Mouse (Mus musculus) intestine, postnatal 0 days (tissue): Measurements from ENCODE around the gene Sf3b3. TPM values are rescaled to one million over a fixed set of nuclear protein-coding genes. Genes with fewer than 3 reads are reported as not detected.

Experiments used
- ATAC-seq: fragments of 200-750 bp; cut with Nextera tagmentation; 2 replicates; pipeline ENCODE4 v1.8.0; 2017; ENCODE audit warnings: mild to moderate bottlenecking, moderate TSS enrichment, moderate library complexity
- H3K27ac ChIP-seq: fragments of 300-500 bp; sonication (generic); 2 replicates; pipeline ENCODE4 v1.5.1; 2014; ENCODE audit warnings: mild to moderate bottlenecking, low read depth, low read length, moderate library complexity
- H3K27me3 ChIP-seq: fragments of 300-500 bp; sonication (generic); replicated peaks from 2 replicates; pipeline ENCODE4 v1.6.1; 2014; ENCODE audit warnings: low read length, mixed read lengths; ENCODE audit not compliant: control insufficient read depth, insufficient read depth
- H3K36me3 ChIP-seq: fragments of 300-500 bp; sonication (generic); 2 replicates; pipeline ENCODE4 v1.6.1; 2014; ENCODE audit warnings: mild to moderate bottlenecking, moderate library complexity; ENCODE audit not compliant: control insufficient read depth, insufficient read depth
- H3K4me1 ChIP-seq: fragments of 300-500 bp; sonication (generic); replicated peaks from 2 replicates; pipeline ENCODE4 v1.6.1; 2014; ENCODE audit warnings: antibody characterized with exemption, low read length, mixed read lengths; ENCODE audit not compliant: control insufficient read depth, insufficient read depth
- H3K4me2 ChIP-seq: fragments of 300-500 bp; sonication (generic); replicated peaks from 2 replicates; pipeline ENCODE4 v1.6.1; 2014; ENCODE audit warnings: low read depth, mild to moderate bottlenecking, moderate library complexity
- H3K4me3 ChIP-seq: fragments of 300-500 bp; sonication (generic); 2 replicates; pipeline ENCODE4 v1.5.1; 2014; ENCODE audit warnings: low read depth, low read length
- H3K9ac ChIP-seq: fragments of 300-500 bp; sonication (generic); 2 replicates; pipeline ENCODE4 v1.6.1; 2014; ENCODE audit warnings: mild to moderate bottlenecking, low read depth, low read length
- H3K9me3 ChIP-seq: fragments of 300-500 bp; sonication (generic); 2 replicates; pipeline ENCODE4 v1.6.1; 2016; ENCODE audit warnings: mixed run types; ENCODE audit not compliant: control insufficient read depth
- CTCF ChIP-seq: sonication (generic); IDR thresholded peaks from 2 replicates; pipeline ENCODE4 v1.5.1; 2016; ENCODE audit warnings: low read depth, mild to moderate bottlenecking, control low read depth, antibody characterized with exemption, moderate library complexity
- WGBS: fragments of 180-500 bp; shearing (Covaris S2); extraction: QIAGEN DNeasy Blood & Tissue Kit; methylation state at CpG from one replicate; pipeline ENCODE4 v1.1.7; 2014; 5-methylcytosine and 5-hydroxymethylcytosine counted together
- polyA plus RNA-seq: library from polyadenylated mRNA; unstranded; fragments of >200 nt; fragmentation: Nextera tagmentation; extraction: Ambion mirVana; gene quantifications from 2 replicates; pipeline ENCODE4 v1.2.1, GENCODE M21; 2015

Gene Sf3b3
- polyA plus RNA-seq = 29.7 and 33.4 TPM in 2 replicates

- peak; percentile 9 for TF ChIP-seq CTCF
- under 1% methylated on average over 53 of the region's 53 CpGs for WGBS
- Histone ChIP-seq H3K27ac (peak within 1 kb of the TSS; percentile 81), H3K27me3 (no peaks in the 10 kb centered on the region), H3K4me2 (peak within 1 kb of the TSS; percentile 79), H3K4me1 (no peaks in the 10 kb centered on the region), H3K36me3 (peaks cover 49% of the 10 kb centered on the region), H3K9me3 (no peaks in the 10 kb centered on the region), H3K9ac (peak within 1 kb of the TSS; percentile 88), H3K4me3 (peak within 1 kb of the TSS; percentile 87)
- peak; percentile 90 for ATAC-seq
Measured at GRCm38 (mm10) chr8:110846405-110847170, at the start of gene Sf3b3, which contains the start of gene Cog4. Sf3b3 (minus strand) TSS chr8:110846787. Cog4 (plus strand) TSS chr8:110846600.

GRCm38 (mm10) chr8:110895812-110896211 lies 49.2 kb upstream of the Sf3b3 start:
- Histone ChIP-seq H3K4me3 (no peak overlapping the region), H3K9ac (no peak overlapping the region), H3K9me3 (no peaks in the 10 kb centered on the region), H3K27ac (no peak overlapping the region), H3K36me3 (peaks cover 17% of the 10 kb centered on the region), H3K4me1 (0 out of 2 replicates have a peak, but pooled peaks cover 2% of the 10 kb centered on the region), H3K4me2 (no peak overlapping the region), H3K27me3 (no peaks in the 10 kb centered on the region)
- ATAC-seq = no peak
- no peak for TF ChIP-seq CTCF
- WGBS = 89% methylated on average over 13 of the region's 13 CpGs

GRCm38 (mm10) chr8:110895254-110895653 lies 48.7 kb upstream of the Sf3b3 start:
- no peaks in the 10 kb centered on the region for H3K9me3 ChIP-seq
- WGBS = 76% methylated on average over 7 of the region's 9 CpGs

GRCm38 (mm10) chr8:110894851-110895250 lies 48.3 kb upstream of the Sf3b3 start:
- no peak for ATAC-seq
- peaks cover 21% of the 10 kb centered on the region for H3K36me3 ChIP-seq
- no peak overlapping the region for H3K9ac ChIP-seq
- no peaks in the 10 kb centered on the region for H3K27me3 ChIP-seq
- H3K27ac ChIP-seq = no peak overlapping the region
- no peak for TF ChIP-seq CTCF
- H3K4me3 ChIP-seq = no peak overlapping the region
- WGBS = 85% methylated on average over 10 of the region's 10 CpGs
- no peaks in the 10 kb centered on the region for H3K4me1 ChIP-seq
- H3K4me2 ChIP-seq = no peak overlapping the region
- H3K9me3 ChIP-seq = no peaks in the 10 kb centered on the region

More at GRCm38 (mm10) chr8:110895254-110895653, 48.7 kb upstream of the Sf3b3 start:
- TF ChIP-seq CTCF = no peak
- Histone ChIP-seq H3K9ac (no peak overlapping the region), H3K4me1 (no peaks in the 10 kb centered on the region), H3K36me3 (peaks cover 17% of the 10 kb centered on the region), H3K4me2 (no peak overlapping the region), H3K27me3 (no peaks in the 10 kb centered on the region), H3K27ac (no peak overlapping the region), H3K4me3 (no peak overlapping the region)
- ATAC-seq = no peak

GRCm38 (mm10) chr8:110892913-110893312 lies 46.3 kb upstream of the Sf3b3 start:
- peaks cover 26% of the 10 kb centered on the region for H3K36me3 ChIP-seq
- H3K4me3 ChIP-seq = no peak overlapping the region
- ATAC-seq = no peak
- H3K9me3 ChIP-seq = no peaks in the 10 kb centered on the region
- WGBS = 86% methylated on average over 2 of the region's 2 CpGs
- no peak overlapping the region for H3K9ac ChIP-seq
- H3K4me2 ChIP-seq = no peak overlapping the region
- H3K27me3 ChIP-seq = no peaks in the 10 kb centered on the region
- no peak for TF ChIP-seq CTCF
- H3K27ac ChIP-seq = no peak overlapping the region
- H3K4me1 ChIP-seq = no peaks in the 10 kb centered on the region

- no peak for TF ChIP-seq CTCF
- no peak overlapping the region for H3K9ac ChIP-seq
- no peak for ATAC-seq
- H3K27me3 ChIP-seq = no peaks in the 10 kb centered on the region
- no peak overlapping the region for H3K27ac ChIP-seq
- no peak overlapping the region for H3K4me3 ChIP-seq
- no peaks in the 10 kb centered on the region for H3K4me1 ChIP-seq
- peaks cover 32% of the 10 kb centered on the region for H3K36me3 ChIP-seq
- WGBS = 91% methylated on average over 7 of the region's 7 CpGs
- H3K9me3 ChIP-seq = no peaks in the 10 kb centered on the region
- H3K4me2 ChIP-seq = no peak overlapping the region
Measured at GRCm38 (mm10) chr8:110892040-110892439, 45.5 kb upstream of the Sf3b3 start.
